Mouse (Mus musculus) embryonic facial prominence, embryonic 11.5 days (tissue): ENCODE measurements around the gene Snd1. TPM values are rescaled to one million over a fixed set of nuclear protein-coding genes. Genes with fewer than 3 reads are reported as not detected.

Experiments
- ATAC-seq: fragments of 200-750 bp; cut with Nextera tagmentation; replicated peaks from 2 replicates; pipeline ENCODE4 v1.8.0; 2017; ENCODE audit warnings: low read depth; ENCODE audit not compliant: insufficient number of reproducible peaks, low FRiP score, low TSS enrichment
- DNase-seq: peaks from one replicate; pipeline ENCODE4 v3.0.0-alpha.2; 2015; ENCODE audit warnings: low spot score
- H3K27ac ChIP-seq: fragments of 300-500 bp; sonication (generic); replicated peaks from 2 replicates; pipeline ENCODE4 v1.5.1; 2014; ENCODE audit warnings: mild to moderate bottlenecking, low read depth, low read length, control low read depth
- H3K27me3 ChIP-seq: fragments of 300-500 bp; sonication (generic); 2 replicates; pipeline ENCODE4 v1.6.1; 2014; ENCODE audit warnings: mild to moderate bottlenecking, low read length, moderate library complexity, mixed read lengths; ENCODE audit not compliant: control insufficient read depth, insufficient read depth
- H3K36me3 ChIP-seq: fragments of 300-500 bp; sonication (generic); replicated peaks from 2 replicates; pipeline ENCODE4 v1.6.1; 2014; ENCODE audit warnings: low read depth, mild to moderate bottlenecking, low read length, moderate library complexity, mixed read lengths; ENCODE audit not compliant: control insufficient read depth, insufficient read depth
- H3K4me1 ChIP-seq: fragments of 300-500 bp; sonication (generic); 2 replicates; pipeline ENCODE4 v1.6.1; 2014; ENCODE audit warnings: low read length, mixed read lengths; ENCODE audit not compliant: control insufficient read depth, insufficient read depth
- H3K4me2 ChIP-seq: fragments of 300-500 bp; sonication (generic); 2 replicates; pipeline ENCODE4 v1.6.1; 2014; ENCODE audit warnings: low read depth, mild to moderate bottlenecking, control low read depth, low read length, moderate library complexity
- H3K4me3 ChIP-seq: fragments of 300-500 bp; sonication (generic); 2 replicates; pipeline ENCODE4 v1.5.1; 2014; ENCODE audit warnings: low read depth, low read length, control low read depth
- H3K9ac ChIP-seq: fragments of 300-500 bp; sonication (generic); replicated peaks from 2 replicates; pipeline ENCODE4 v1.6.1; 2014; ENCODE audit warnings: mild to moderate bottlenecking, control low read depth, low read length
- H3K9me3 ChIP-seq: fragments of 300-500 bp; sonication (generic); replicated peaks from 2 replicates; pipeline ENCODE4 v1.6.1; 2016; ENCODE audit warnings: mild to moderate bottlenecking, low read length, inconsistent platforms, mixed read lengths; ENCODE audit not compliant: control insufficient read depth
- WGBS: fragments of 180-500 bp; shearing (Covaris S2); extraction: QIAGEN DNeasy Blood & Tissue Kit; methylation state at CpG from one replicate; pipeline ENCODE4 v1.1.7; 2014; 5-methylcytosine and 5-hydroxymethylcytosine counted together
- polyA plus RNA-seq: library from polyadenylated mRNA; unstranded; fragments of >200 nt; fragmentation: Nextera tagmentation; extraction: Ambion mirVana; gene quantifications from 2 replicates; pipeline ENCODE4 v1.2.1, GENCODE M21; 2014

Gene Snd1
- polyA plus RNA-seq, 1 experiment from 2014 or later: 92.6 TPM

GRCm38 (mm10) chr6:28791183-28791582, 316.2 kb downstream of the Snd1 start:
- Histone ChIP-seq H3K36me3 (no peaks in the 10 kb centered on the region), H3K9me3 (no peaks in the 10 kb centered on the region), H3K27me3 (no peaks in the 10 kb centered on the region), H3K9ac (no peak overlapping the region), H3K27ac (no peak overlapping the region), H3K4me2 (no peak overlapping the region), H3K4me1 (no peaks in the 10 kb centered on the region), H3K4me3 (no peak overlapping the region)
- 41% methylated on average over 3 of the region's 3 CpGs for WGBS
- DNase-seq (no peak), ATAC-seq (no peak)

- Histone ChIP-seq H3K27ac (no peak overlapping the region), H3K27me3 (no peaks in the 10 kb centered on the region)
Observed at GRCm38 (mm10) chr6:28791809-28792208, 316.9 kb downstream of the Snd1 start.

GRCm38 (mm10) chr6:28795380-28795779, 320.4 kb downstream of the Snd1 start:
- ATAC-seq: no peak
- no peak overlapping the region for H3K4me2 ChIP-seq
- H3K4me3 ChIP-seq: no peak overlapping the region
- DNase-seq: no peak
- 0 out of 2 replicates have a peak, but pooled peaks cover 2% of the 10 kb centered on the region for H3K36me3 ChIP-seq
- H3K9ac ChIP-seq: no peak overlapping the region
- H3K9me3 ChIP-seq: no peaks in the 10 kb centered on the region
- no peak overlapping the region for H3K27ac ChIP-seq
- WGBS: 43% methylated on average over 9 of the region's 9 CpGs
- H3K27me3 ChIP-seq: no peaks in the 10 kb centered on the region
- no peaks in the 10 kb centered on the region for H3K4me1 ChIP-seq

More at GRCm38 (mm10) chr6:28791809-28792208, 316.9 kb downstream of the Snd1 start:
- H3K9me3 ChIP-seq: no peaks in the 10 kb centered on the region
- no peak overlapping the region for H3K4me3 ChIP-seq
- 76% methylated on average over 3 of the region's 3 CpGs for WGBS
- ATAC-seq (no peak), DNase-seq (no peak)
- H3K4me1 ChIP-seq: no peaks in the 10 kb centered on the region
- H3K4me2 ChIP-seq: no peak overlapping the region
- H3K9ac ChIP-seq: no peak overlapping the region
- 0 out of 2 replicates have a peak, but pooled peaks cover 2% of the 10 kb centered on the region for H3K36me3 ChIP-seq

GRCm38 (mm10) chr6:28795792-28796515, 321.0 kb downstream of the Snd1 start:
- H3K9ac ChIP-seq: no peak overlapping the region
- DNase-seq: no peak
- 0 out of 2 replicates have a peak, but pooled peaks cover 2% of the 10 kb centered on the region for H3K36me3 ChIP-seq
- H3K27me3 ChIP-seq: no peaks in the 10 kb centered on the region
- H3K9me3 ChIP-seq: no peaks in the 10 kb centered on the region
- H3K27ac ChIP-seq: no peak overlapping the region
- no peak for ATAC-seq
- no peaks in the 10 kb centered on the region for H3K4me1 ChIP-seq
- no peak overlapping the region for H3K4me2 ChIP-seq
- no peak overlapping the region for H3K4me3 ChIP-seq
- WGBS: 87% methylated on average over 16 of the region's 16 CpGs

- Histone ChIP-seq H3K27ac (no peak overlapping the region), H3K4me3 (no peak overlapping the region), H3K4me2 (no peak overlapping the region), H3K36me3 (0 out of 2 replicates have a peak, but pooled peaks cover 2% of the 10 kb centered on the region), H3K9ac (no peak overlapping the region), H3K27me3 (no peaks in the 10 kb centered on the region), H3K4me1 (no peaks in the 10 kb centered on the region), H3K9me3 (no peaks in the 10 kb centered on the region)
- no peak for ATAC-seq
- 93% methylated on average over 2 of the region's 2 CpGs for WGBS
- DNase-seq: no peak
Observed at GRCm38 (mm10) chr6:28799818-28800217, 324.9 kb downstream of the Snd1 start.

- WGBS: 96% methylated on average over 3 of the region's 3 CpGs
- H3K9me3 ChIP-seq: no peaks in the 10 kb centered on the region
- H3K4me2 ChIP-seq: no peak overlapping the region
- H3K4me3 ChIP-seq: no peak overlapping the region
- ATAC-seq: no peak
- 0 out of 2 replicates have a peak, but pooled peaks cover 2% of the 10 kb centered on the region for H3K36me3 ChIP-seq
- no peak overlapping the region for H3K27ac ChIP-seq
- H3K4me1 ChIP-seq: no peaks in the 10 kb centered on the region
- H3K9ac ChIP-seq: no peak overlapping the region
- no peak for DNase-seq
- no peaks in the 10 kb centered on the region for H3K27me3 ChIP-seq
Observed at GRCm38 (mm10) chr6:28800976-28801375, 326.0 kb downstream of the Snd1 start.

GRCm38 (mm10) chr6:28803678-28804279, 328.8 kb downstream of the Snd1 start:
- no peak for ATAC-seq

GRCm38 (mm10) chr6:28804751-28805150, 329.8 kb downstream of the Snd1 start:
- Histone ChIP-seq H3K27me3 (no peaks in the 10 kb centered on the region), H3K27ac (no peak overlapping the region), H3K4me2 (no peak overlapping the region), H3K4me3 (no peak overlapping the region), H3K9me3 (no peaks in the 10 kb centered on the region), H3K4me1 (no peaks in the 10 kb centered on the region), H3K9ac (no peak overlapping the region), H3K36me3 (no peaks in the 10 kb centered on the region)
- no peak for DNase-seq
- ATAC-seq: no peak
- WGBS: 94% methylated on average over 5 of the region's 5 CpGs

More at GRCm38 (mm10) chr6:28803678-28804279, 328.8 kb downstream of the Snd1 start:
- H3K4me3 ChIP-seq: no peak overlapping the region
- no peaks in the 10 kb centered on the region for H3K27me3 ChIP-seq
- H3K27ac ChIP-seq: no peak overlapping the region
- 90% methylated on average over 6 of the region's 6 CpGs for WGBS
- no peaks in the 10 kb centered on the region for H3K4me1 ChIP-seq
- no peak overlapping the region for H3K9ac ChIP-seq
- no peak for DNase-seq
- H3K9me3 ChIP-seq: no peaks in the 10 kb centered on the region
- H3K36me3 ChIP-seq: no peaks in the 10 kb centered on the region
- no peak overlapping the region for H3K4me2 ChIP-seq
